Mouse (Mus musculus) left cerebral cortex, postnatal 4 days (tissue): ENCODE measurements at regions not wholly inside any gene's neighbourhood (a gene's known extent, or its start where the extent isn't known, plus 50 kb on each side); places are given as distances from the start of the nearest gene placed in this dataset.
A peak's percentile ranks its signal among the peaks of the same experiment; 100 is the strongest.
"Not testable (repeated sequence)": the region's sequence is repeated elsewhere in the genome, so short reads cannot be mapped to it uniquely, and the experiment has no call there.

Source experiments
- DNase-seq: peaks from one replicate; pipeline ENCODE4 v3.0.0-alpha.2; 2022
- intact Hi-C: fragments of 180-260 bp; cut with DNase I; formaldehyde crosslinking; loops from one replicate; pipeline ENCODE4 v1.15.1; 2025

- DNase-seq = peak; percentile 27
- intact Hi-C loops = no loop called here
These were observed 221.9 kb upstream of the Ascc3 start for GRCm38 (mm10) chr10:50370611-50371010.

- not testable (repeated sequence) for DNase-seq
These were observed 199.9 kb upstream of the Ascc3 start for GRCm38 (mm10) chr10:50392617-50393016.

More at GRCm38 (mm10) chr10:50392617-50393016, 199.9 kb upstream of the Ascc3 start:
- intact Hi-C loops = not testable (repeated sequence)
